Mouse (Mus musculus): ENCODE data around the gene Sh3gl2. TPM values are rescaled to one million over a fixed set of nuclear protein-coding genes. Genes with fewer than 3 reads are reported as not detected.
A peak's percentile ranks its signal among the peaks of the same experiment; 100 is the strongest.

Gene Sh3gl2
- polyA plus RNA-seq, 1 experiment, result 0.22 TPM

DNA sequence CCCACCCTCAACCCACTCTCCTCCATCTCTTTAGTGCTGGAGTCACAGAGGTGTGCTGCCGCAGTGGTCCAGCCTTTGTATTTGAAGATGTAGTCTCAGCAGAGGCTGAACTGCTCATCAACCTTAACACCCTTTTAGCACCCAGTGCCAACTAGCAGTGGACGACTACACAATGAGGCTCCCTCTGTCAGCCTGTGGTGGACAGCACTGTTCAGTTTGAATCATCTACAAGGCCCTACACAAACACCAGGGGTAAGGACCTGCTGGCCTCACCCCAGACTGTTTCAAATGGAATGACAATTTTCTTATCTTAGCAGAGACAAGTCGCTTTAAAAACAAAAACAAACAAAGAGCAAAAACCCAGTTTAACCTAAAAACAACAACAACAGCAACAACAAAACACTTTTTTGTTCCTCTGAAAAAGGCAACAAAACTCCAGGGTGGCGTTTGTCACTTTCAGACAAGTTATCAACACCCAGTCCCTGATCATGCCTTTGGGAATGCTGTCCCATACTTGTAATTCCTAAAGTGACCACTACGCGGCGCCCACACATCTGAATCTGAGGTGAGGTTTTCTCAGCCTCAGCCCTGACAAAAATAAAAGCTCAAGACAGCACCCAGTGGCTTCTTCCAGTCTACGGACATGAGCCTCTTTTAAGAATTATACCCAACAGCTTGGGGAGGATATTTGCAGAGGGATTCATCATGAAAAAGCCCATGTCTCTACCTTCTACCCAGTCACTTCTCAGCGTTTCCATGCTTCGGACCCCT, 199.7 kb downstream of the Sh3gl2 start:
- peak; percentile 9 for DNase-seq
- H3K27ac ChIP-seq (ENCODE audit: control insufficient read depth, insufficient read depth, low read length), result no peak overlapping the region
- no peak overlapping the region for H3K4me3 ChIP-seq (ENCODE audit: control insufficient read depth, insufficient read depth, low read length)
- WGBS, result 52% methylated on average over 10 of the region's 10 CpGs
- H3K27me3 ChIP-seq (ENCODE audit: control insufficient read depth, insufficient read depth, low read length), result no peaks in the 10 kb centered on the region
- no peaks in the 10 kb centered on the region for H3K4me1 ChIP-seq (replicated peaks; ENCODE audit: control insufficient read depth, insufficient read depth, low read length)
- no peak for TF ChIP-seq CTCF (IDR thresholded peaks at IDR 0.05; ENCODE audit: borderline replicate concordance, control insufficient read depth, extremely low read depth, insufficient read depth, low read length, poor library complexity)
- no peak for TF ChIP-seq POLR2A (IDR thresholded peaks at IDR 0.05; ENCODE audit: control insufficient read depth, extremely low read depth, insufficient read depth, low read length, poor library complexity)
- H3K36me3 ChIP-seq (ENCODE audit: control insufficient read depth, insufficient read depth, low read length), result no peaks in the 10 kb centered on the region

DNA sequence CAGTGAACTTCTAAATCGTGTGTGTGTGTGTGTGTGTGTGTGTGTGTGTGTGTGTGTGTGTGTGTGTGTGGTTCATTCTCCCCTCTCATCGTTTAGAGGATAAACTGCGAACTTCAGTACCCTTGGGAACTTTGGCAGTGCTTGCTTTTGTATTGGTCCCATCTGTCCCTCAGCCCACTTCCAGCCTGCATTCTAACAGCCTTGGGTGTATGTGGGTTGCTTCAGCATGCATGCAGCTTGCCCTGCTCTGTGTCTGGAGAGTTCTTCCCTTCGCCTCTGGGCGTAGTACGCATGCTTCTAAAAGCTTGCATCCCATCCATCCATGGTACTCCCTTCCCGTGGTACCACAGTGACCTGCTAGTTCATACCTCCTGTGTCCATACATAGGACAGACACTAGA, 200.3 kb downstream of the Sh3gl2 start:
- Histone ChIP-seq H3K4me3 (ENCODE audit: control insufficient read depth, insufficient read depth, low read length) (no peak overlapping the region), H3K36me3 (ENCODE audit: control insufficient read depth, insufficient read depth, low read length) (no peaks in the 10 kb centered on the region), H3K27ac (ENCODE audit: control insufficient read depth, insufficient read depth, low read length) (no peak overlapping the region), H3K27me3 (ENCODE audit: control insufficient read depth, insufficient read depth, low read length) (no peaks in the 10 kb centered on the region), H3K4me1 (replicated peaks; ENCODE audit: control insufficient read depth, insufficient read depth, low read length) (no peaks in the 10 kb centered on the region)
- 81% methylated on average over 7 of the region's 7 CpGs for WGBS
- no peak for TF ChIP-seq POLR2A (IDR thresholded peaks at IDR 0.05; ENCODE audit: control insufficient read depth, extremely low read depth, insufficient read depth, low read length, poor library complexity)
- no peak for TF ChIP-seq CTCF (IDR thresholded peaks at IDR 0.05; ENCODE audit: borderline replicate concordance, control insufficient read depth, extremely low read depth, insufficient read depth, low read length, poor library complexity)
- no peak for DNase-seq

DNA sequence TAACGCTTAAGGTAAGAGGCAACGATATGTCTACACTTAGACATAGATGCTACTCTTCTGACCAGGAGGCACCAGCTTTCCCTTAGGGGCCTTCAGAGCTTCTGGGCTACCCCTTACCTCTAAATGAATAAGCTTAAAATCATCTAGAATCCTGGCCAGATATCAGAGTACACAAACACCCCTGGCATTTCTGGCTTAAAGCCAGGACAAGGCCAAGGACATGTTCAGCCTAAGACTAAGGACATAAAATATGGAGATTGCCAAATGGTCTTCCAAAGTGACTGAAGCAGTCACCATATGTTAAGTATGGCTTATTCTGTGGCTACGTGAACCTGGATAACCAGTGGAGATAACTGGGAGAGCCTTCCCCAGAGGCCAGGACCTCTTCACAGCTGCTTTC, 211.5 kb downstream of the Sh3gl2 start:
- H3K4me3 ChIP-seq (ENCODE audit: control insufficient read depth, insufficient read depth, low read length), result no peak overlapping the region
- 98% methylated on average over 3 of the region's 3 CpGs for WGBS
- TF ChIP-seq CTCF (IDR thresholded peaks at IDR 0.05; ENCODE audit: borderline replicate concordance, control insufficient read depth, extremely low read depth, insufficient read depth, low read length, poor library complexity) (no peak), POLR2A (IDR thresholded peaks at IDR 0.05; ENCODE audit: control insufficient read depth, extremely low read depth, insufficient read depth, low read length, poor library complexity) (no peak)
- no peak for DNase-seq
- no peak overlapping the region for H3K27ac ChIP-seq (ENCODE audit: control insufficient read depth, insufficient read depth, low read length)
- H3K27me3 ChIP-seq (ENCODE audit: control insufficient read depth, insufficient read depth, low read length), result no peaks in the 10 kb centered on the region
- no peaks in the 10 kb centered on the region for H3K36me3 ChIP-seq (ENCODE audit: control insufficient read depth, insufficient read depth, low read length)
- H3K4me1 ChIP-seq (replicated peaks; ENCODE audit: control insufficient read depth, insufficient read depth, low read length), result no peaks in the 10 kb centered on the region

DNA sequence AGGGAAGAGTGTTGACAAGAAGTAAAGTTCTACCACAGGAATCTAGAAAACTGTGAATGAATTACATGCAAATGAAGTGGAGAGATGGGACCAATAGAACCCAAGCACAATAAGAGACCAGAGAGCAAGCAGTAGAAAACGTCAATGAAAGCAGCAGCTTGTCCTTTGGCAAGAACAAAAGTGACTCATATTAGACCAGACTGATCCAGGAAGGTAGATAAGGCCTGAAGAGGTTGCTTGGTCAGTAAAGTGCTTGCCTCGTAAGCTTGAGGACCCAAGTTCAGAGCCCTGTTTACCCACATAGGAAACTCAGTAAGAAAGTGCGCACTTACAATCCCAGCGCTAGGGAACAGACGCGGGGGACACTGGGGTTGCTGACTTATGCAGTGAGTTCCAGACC, 215.5 kb downstream of the Sh3gl2 start:
- no peaks in the 10 kb centered on the region for H3K4me1 ChIP-seq (replicated peaks; ENCODE audit: control insufficient read depth, insufficient read depth, low read length)
- TF ChIP-seq CTCF (IDR thresholded peaks at IDR 0.05; ENCODE audit: borderline replicate concordance, control insufficient read depth, extremely low read depth, insufficient read depth, low read length, poor library complexity), result no peak
- TF ChIP-seq POLR2A (IDR thresholded peaks at IDR 0.05; ENCODE audit: control insufficient read depth, extremely low read depth, insufficient read depth, low read length, poor library complexity), result no peak
- 83% methylated on average over 6 of the region's 6 CpGs for WGBS
- no peak overlapping the region for H3K27ac ChIP-seq (ENCODE audit: control insufficient read depth, insufficient read depth, low read length)
- H3K4me3 ChIP-seq (ENCODE audit: control insufficient read depth, insufficient read depth, low read length), result no peak overlapping the region
- no peaks in the 10 kb centered on the region for H3K27me3 ChIP-seq (ENCODE audit: control insufficient read depth, insufficient read depth, low read length)
- H3K36me3 ChIP-seq (ENCODE audit: control insufficient read depth, insufficient read depth, low read length), result no peaks in the 10 kb centered on the region
- no peak for DNase-seq

DNA sequence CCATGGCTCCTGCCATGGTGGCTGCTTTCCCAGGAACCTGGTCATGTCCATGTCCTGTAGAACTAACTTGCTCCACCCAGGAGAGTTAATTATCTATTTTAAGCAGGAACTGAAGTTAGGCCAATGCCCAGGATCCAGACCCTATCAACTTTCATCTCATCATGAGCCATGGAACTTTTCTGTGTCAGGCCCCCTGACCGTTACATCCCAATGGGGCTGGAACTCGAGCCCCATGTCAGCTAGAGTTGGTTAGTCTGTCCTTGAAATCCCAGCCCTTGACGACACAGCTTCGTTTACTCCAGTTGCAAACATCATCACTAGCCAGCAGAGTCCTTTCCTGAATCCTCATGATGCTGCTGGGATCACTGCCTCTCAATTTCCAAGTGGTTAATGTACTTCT, 221.3 kb downstream of the Sh3gl2 start:
- WGBS, result 89% methylated on average over 4 of the region's 4 CpGs
- Histone ChIP-seq H3K27ac (ENCODE audit: control insufficient read depth, insufficient read depth, low read length) (no peak overlapping the region), H3K27me3 (ENCODE audit: control insufficient read depth, insufficient read depth, low read length) (no peaks in the 10 kb centered on the region), H3K36me3 (ENCODE audit: control insufficient read depth, insufficient read depth, low read length) (no peaks in the 10 kb centered on the region), H3K4me3 (ENCODE audit: control insufficient read depth, insufficient read depth, low read length) (no peak overlapping the region), H3K4me1 (replicated peaks; ENCODE audit: control insufficient read depth, insufficient read depth, low read length) (no peaks in the 10 kb centered on the region)
- DNase-seq, result no peak
- TF ChIP-seq POLR2A (IDR thresholded peaks at IDR 0.05; ENCODE audit: control insufficient read depth, extremely low read depth, insufficient read depth, low read length, poor library complexity) (no peak), CTCF (IDR thresholded peaks at IDR 0.05; ENCODE audit: borderline replicate concordance, control insufficient read depth, extremely low read depth, insufficient read depth, low read length, poor library complexity) (no peak)

- TF ChIP-seq POLR2A (IDR thresholded peaks at IDR 0.05; ENCODE audit: control insufficient read depth, extremely low read depth, insufficient read depth, low read length, poor library complexity) (no peak), CTCF (IDR thresholded peaks at IDR 0.05; ENCODE audit: borderline replicate concordance, control insufficient read depth, extremely low read depth, insufficient read depth, low read length, poor library complexity) (no peak)
- Histone ChIP-seq H3K4me1 (replicated peaks; ENCODE audit: control insufficient read depth, insufficient read depth, low read length) (no peaks in the 10 kb centered on the region), H3K36me3 (ENCODE audit: control insufficient read depth, insufficient read depth, low read length) (no peaks in the 10 kb centered on the region), H3K27me3 (ENCODE audit: control insufficient read depth, insufficient read depth, low read length) (no peaks in the 10 kb centered on the region), H3K4me3 (ENCODE audit: control insufficient read depth, insufficient read depth, low read length) (no peak overlapping the region), H3K27ac (ENCODE audit: control insufficient read depth, insufficient read depth, low read length) (no peak overlapping the region)
- DNase-seq, result no peak
- WGBS, result 90% methylated on average over 4 of the region's 4 CpGs
Measured at GRCm38 (mm10) chr4:85432786-85433185, 227.9 kb downstream of the Sh3gl2 start.

All from thymus, adult 2 months (tissue).